Mouse (Mus musculus): ENCODE measurements at regions not wholly inside any gene's neighbourhood (a gene's known extent, or its start where the extent isn't known, plus 50 kb on each side); places are given as distances from the start of the nearest gene placed in this dataset.

DNA sequence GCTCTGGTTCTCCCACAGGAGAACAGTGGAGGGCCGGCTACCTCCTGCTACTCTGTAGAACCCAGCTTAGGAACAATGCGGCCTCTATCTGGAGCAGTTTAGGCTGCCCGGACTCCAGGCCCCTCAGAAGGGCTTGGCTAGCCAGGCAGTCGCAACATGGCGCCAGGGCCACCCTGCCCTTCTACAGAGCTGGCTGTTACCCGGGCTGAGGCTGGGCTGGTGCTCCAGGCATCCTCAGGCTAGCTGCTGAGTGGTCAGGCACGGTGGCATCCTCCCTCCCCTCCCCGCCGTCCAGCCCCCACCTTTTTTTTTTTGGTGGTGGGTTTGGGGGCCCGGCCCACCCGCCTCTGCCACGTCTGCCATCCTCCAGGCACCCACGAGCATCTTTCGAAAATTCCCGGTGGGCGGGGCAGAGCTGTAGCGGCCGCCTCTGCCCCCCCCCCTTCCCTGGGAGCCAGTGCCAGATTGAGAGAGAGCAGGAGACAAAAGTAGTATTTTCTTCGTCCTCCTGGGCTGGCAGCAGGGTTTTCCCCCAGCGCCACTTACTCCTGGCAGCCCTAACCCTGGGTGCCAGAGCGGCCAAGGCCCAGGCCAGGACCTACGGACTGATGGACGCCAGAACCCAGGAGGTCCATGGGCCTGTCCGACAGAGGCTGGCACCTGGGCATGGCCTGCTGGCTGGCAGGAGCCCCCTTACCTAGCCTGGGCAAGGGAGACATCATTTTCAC lies 55.6 kb upstream of the Ppara start:
- H3K9me3 ChIP-seq (replicated peaks; ENCODE audit: control insufficient read depth, low read length) = no peaks in the 10 kb centered on the region
- H3K4me2 ChIP-seq (ENCODE audit: low read depth, low read length) = no peak overlapping the region
- DNase-seq (ENCODE audit: low spot score) (no peak), ATAC-seq (replicated peaks; ENCODE audit: insufficient number of reproducible peaks, low FRiP score, low TSS enrichment, low read depth) (no peak)
- no peaks in the 10 kb centered on the region for H3K4me1 ChIP-seq (ENCODE audit: control insufficient read depth, insufficient read depth, low read length)
- 86% methylated on average over 21 of the region's 24 CpGs for WGBS
- H3K27me3 ChIP-seq (ENCODE audit: control insufficient read depth, insufficient read depth, low read length) = peaks cover 20% of the 10 kb centered on the region
- H3K27ac ChIP-seq (replicated peaks; ENCODE audit: low read depth, low read length) = no peak overlapping the region
- no peak overlapping the region for H3K4me3 ChIP-seq (ENCODE audit: low read depth, low read length)
- no peak overlapping the region for H3K9ac ChIP-seq (replicated peaks; ENCODE audit: low read length)
- no peaks in the 10 kb centered on the region for H3K36me3 ChIP-seq (replicated peaks; ENCODE audit: control insufficient read depth, insufficient read depth, low read depth, low read length)

DNA sequence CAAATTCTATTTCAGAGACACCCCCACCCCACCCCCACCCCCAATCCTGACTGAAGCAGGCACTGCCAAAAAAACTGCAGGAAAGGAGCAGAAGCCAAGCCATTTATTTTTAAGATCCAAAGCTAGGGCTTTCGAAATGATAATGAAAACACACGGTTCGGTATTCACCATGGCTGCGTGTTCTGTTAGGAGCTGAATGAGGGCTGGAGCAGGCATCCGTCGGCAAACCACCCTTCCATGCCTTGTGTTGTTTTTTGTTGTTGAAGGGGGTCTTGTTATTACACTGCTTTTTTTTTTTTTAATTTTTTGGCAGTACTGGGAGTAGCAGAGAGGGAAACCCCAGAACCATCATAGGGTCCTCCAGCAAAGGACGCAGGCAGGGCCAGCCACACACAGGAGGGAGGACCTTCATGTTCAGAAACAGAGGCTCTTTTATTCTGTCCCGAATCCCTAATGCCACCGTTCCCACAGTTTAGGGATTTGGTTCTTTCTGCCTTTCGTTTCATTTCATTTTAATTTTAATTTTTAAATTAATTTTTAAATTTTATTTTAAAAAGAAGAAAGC lies 54.8 kb upstream of the Ppara start:
- Histone ChIP-seq H3K9ac (replicated peaks; ENCODE audit: low read length) (no peak overlapping the region), H3K27ac (replicated peaks; ENCODE audit: low read depth, low read length) (no peak overlapping the region), H3K27me3 (ENCODE audit: control insufficient read depth, insufficient read depth, low read length) (peaks cover 15% of the 10 kb centered on the region), H3K4me1 (ENCODE audit: control insufficient read depth, insufficient read depth, low read length) (no peaks in the 10 kb centered on the region), H3K36me3 (replicated peaks; ENCODE audit: control insufficient read depth, insufficient read depth, low read depth, low read length) (no peaks in the 10 kb centered on the region), H3K4me3 (ENCODE audit: low read depth, low read length) (no peak overlapping the region), H3K9me3 (replicated peaks; ENCODE audit: control insufficient read depth, low read length) (no peaks in the 10 kb centered on the region), H3K4me2 (ENCODE audit: low read depth, low read length) (no peak overlapping the region)
- 71% methylated on average over 10 of the region's 10 CpGs for WGBS
- no peak for ATAC-seq (replicated peaks; ENCODE audit: insufficient number of reproducible peaks, low FRiP score, low TSS enrichment, low read depth)
- no peak for DNase-seq (ENCODE audit: low spot score)

DNA sequence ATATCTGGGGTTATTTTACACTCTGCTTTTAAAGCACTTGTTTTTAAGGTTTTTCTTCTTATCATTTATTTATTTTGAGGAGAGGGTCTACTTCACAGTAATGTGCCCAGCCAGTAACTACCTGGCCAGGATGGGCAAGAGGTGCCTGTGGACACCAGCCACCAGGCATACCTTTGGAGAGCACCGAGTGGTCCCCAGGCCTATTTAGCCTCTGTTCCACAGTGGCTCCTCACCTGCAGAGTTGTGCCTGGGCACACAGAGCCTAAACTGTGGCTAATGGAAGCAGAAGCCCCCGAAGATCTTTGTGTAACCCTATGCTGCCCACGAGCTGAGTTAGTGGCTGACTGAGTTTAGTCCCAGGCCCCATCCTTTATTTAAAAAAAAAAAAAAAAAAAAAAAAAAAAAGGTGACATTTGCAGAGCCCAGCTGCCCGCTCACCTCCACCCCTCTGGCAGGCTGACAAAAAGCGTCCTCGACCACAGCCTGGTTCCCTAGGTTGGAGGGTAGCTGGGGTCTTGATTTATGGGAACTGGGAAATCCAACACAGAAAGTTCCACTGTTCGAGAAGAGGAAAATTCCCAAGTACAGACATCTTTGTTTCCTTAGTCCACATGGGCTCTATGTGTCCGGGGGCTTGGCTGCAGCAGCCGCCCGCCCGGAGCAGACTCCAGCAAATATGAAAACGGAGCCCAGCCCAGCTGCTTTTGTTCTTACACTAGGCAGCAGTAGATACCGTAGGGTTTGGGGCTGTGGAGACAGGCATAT lies 54.1 kb upstream of the Ppara start:
- no peak for DNase-seq (ENCODE audit: low spot score)

DNA sequence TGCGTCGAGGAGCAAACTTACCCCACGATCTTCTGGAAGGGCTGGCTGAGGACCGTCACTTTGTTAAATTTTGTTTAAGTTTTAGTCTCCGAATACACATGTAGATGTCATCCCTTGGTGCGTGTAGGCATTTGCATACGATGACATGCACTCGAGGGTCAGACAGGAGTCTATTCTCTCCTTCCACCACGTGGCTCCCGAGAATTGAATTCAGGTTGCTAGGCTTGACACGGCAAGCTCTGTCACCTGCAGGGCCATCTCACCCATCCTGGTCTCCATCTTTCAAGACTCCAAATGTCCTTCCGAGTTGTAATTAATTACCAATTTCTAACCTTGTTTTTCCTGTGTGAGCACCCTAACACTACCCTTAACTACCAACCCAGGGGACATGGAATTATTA lies 52.7 kb upstream of the Ppara start:
- H3K27me3 ChIP-seq (ENCODE audit: control insufficient read depth, insufficient read depth, low read length) = peaks cover 2% of the 10 kb centered on the region; the same call in 1 of the 2 replicates
- no peak overlapping the region for H3K4me2 ChIP-seq (ENCODE audit: low read depth, low read length)
- no peak overlapping the region for H3K27ac ChIP-seq (replicated peaks; ENCODE audit: low read depth, low read length)
- H3K4me3 ChIP-seq (ENCODE audit: low read depth, low read length) = no peak overlapping the region
- DNase-seq (ENCODE audit: low spot score) = no peak
- no peak for ATAC-seq (replicated peaks; ENCODE audit: insufficient number of reproducible peaks, low FRiP score, low TSS enrichment, low read depth)
- H3K36me3 ChIP-seq (replicated peaks; ENCODE audit: control insufficient read depth, insufficient read depth, low read depth, low read length) = no peaks in the 10 kb centered on the region
- 88% methylated on average over 12 of the region's 12 CpGs for WGBS
- H3K9ac ChIP-seq (replicated peaks; ENCODE audit: low read length) = no peak overlapping the region
- H3K4me1 ChIP-seq (ENCODE audit: control insufficient read depth, insufficient read depth, low read length) = peaks cover 4% of the 10 kb centered on the region; the same call in 1 of the 2 replicates
- H3K9me3 ChIP-seq (replicated peaks; ENCODE audit: control insufficient read depth, low read length) = no peaks in the 10 kb centered on the region

More for the DNA sequence above, 54.1 kb upstream of the Ppara start:
- peaks cover 10% of the 10 kb centered on the region; the same call in 1 of the 2 replicates for H3K27me3 ChIP-seq (ENCODE audit: control insufficient read depth, insufficient read depth, low read length)
- 64% methylated on average over 13 of the region's 13 CpGs for WGBS
- H3K9ac ChIP-seq (replicated peaks; ENCODE audit: low read length) = no peak overlapping the region
- H3K36me3 ChIP-seq (replicated peaks; ENCODE audit: control insufficient read depth, insufficient read depth, low read depth, low read length) = no peaks in the 10 kb centered on the region
- H3K27ac ChIP-seq (replicated peaks; ENCODE audit: low read depth, low read length) = no peak overlapping the region
- H3K4me3 ChIP-seq (ENCODE audit: low read depth, low read length) = no peak overlapping the region
- no peak for ATAC-seq (replicated peaks; ENCODE audit: insufficient number of reproducible peaks, low FRiP score, low TSS enrichment, low read depth)
- H3K4me1 ChIP-seq (ENCODE audit: control insufficient read depth, insufficient read depth, low read length) = no peaks in the 10 kb centered on the region
- H3K9me3 ChIP-seq (replicated peaks; ENCODE audit: control insufficient read depth, low read length) = no peaks in the 10 kb centered on the region
- H3K4me2 ChIP-seq (ENCODE audit: low read depth, low read length) = no peak overlapping the region

DNA sequence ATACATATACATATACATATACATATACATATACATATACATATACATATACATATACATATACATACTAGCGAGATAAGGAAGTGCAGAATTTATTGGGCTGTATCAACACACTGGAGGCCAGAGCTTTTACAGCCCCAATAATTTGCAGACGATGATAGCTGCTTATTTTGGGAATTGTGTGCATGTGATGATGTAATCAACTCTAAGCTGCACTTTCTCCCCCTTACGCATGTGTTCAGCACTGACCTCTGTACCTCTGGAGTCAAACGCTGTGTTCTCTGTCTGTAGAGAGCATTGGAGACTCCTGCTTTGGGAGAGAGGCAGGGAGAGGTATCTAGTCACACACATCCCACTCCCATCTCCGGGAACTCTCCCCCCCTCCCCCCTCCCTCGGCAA lies 52.0 kb upstream of the Ppara start:
- Histone ChIP-seq H3K27me3 (ENCODE audit: control insufficient read depth, insufficient read depth, low read length) (no peaks in the 10 kb centered on the region; the same call in 1 of the 2 replicates), H3K4me1 (ENCODE audit: control insufficient read depth, insufficient read depth, low read length) (peaks cover 6% of the 10 kb centered on the region; the same call in 1 of the 2 replicates), H3K9ac (replicated peaks; ENCODE audit: low read length) (no peak overlapping the region), H3K4me3 (ENCODE audit: low read depth, low read length) (no peak overlapping the region), H3K36me3 (replicated peaks; ENCODE audit: control insufficient read depth, insufficient read depth, low read depth, low read length) (no peaks in the 10 kb centered on the region), H3K9me3 (replicated peaks; ENCODE audit: control insufficient read depth, low read length) (no peaks in the 10 kb centered on the region), H3K27ac (replicated peaks; ENCODE audit: low read depth, low read length) (no peak overlapping the region), H3K4me2 (ENCODE audit: low read depth, low read length) (no peak overlapping the region)
- DNase-seq (ENCODE audit: low spot score) (no peak), ATAC-seq (replicated peaks; ENCODE audit: insufficient number of reproducible peaks, low FRiP score, low TSS enrichment, low read depth) (no peak)
- 79% methylated on average over 6 of the region's 6 CpGs for WGBS

DNA sequence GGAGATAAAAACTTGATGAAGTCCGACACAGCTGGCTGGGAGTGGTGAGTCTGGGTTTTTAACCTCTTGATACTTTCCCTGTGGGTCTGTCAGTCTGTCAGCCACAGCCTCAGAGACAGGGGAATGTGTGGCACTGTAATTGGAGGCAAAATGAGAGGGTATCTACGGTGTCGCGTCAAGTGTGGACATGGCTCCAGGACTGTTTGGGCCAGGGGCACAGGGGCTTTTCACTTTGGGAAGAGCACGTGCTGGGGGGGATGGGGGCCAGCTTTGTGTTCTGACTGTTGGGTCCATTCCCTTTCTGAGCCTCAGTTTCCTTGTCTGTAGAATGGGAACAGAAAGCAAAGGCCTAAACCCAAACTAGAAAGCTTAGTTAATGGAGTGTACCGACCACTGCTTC lies 51.5 kb upstream of the Ppara start:
- peaks cover 6% of the 10 kb centered on the region; the same call in 1 of the 2 replicates for H3K4me1 ChIP-seq (ENCODE audit: control insufficient read depth, insufficient read depth, low read length)
- no peak overlapping the region for H3K27ac ChIP-seq (replicated peaks; ENCODE audit: low read depth, low read length)
- H3K4me3 ChIP-seq (ENCODE audit: low read depth, low read length) = no peak overlapping the region
- WGBS = 84% methylated on average over 6 of the region's 6 CpGs
- H3K9ac ChIP-seq (replicated peaks; ENCODE audit: low read length) = no peak overlapping the region
- H3K27me3 ChIP-seq (ENCODE audit: control insufficient read depth, insufficient read depth, low read length) = no peaks in the 10 kb centered on the region; the same call in 1 of the 2 replicates
- H3K4me2 ChIP-seq (ENCODE audit: low read depth, low read length) = no peak overlapping the region
- no peaks in the 10 kb centered on the region for H3K36me3 ChIP-seq (replicated peaks; ENCODE audit: control insufficient read depth, insufficient read depth, low read depth, low read length)
- no peaks in the 10 kb centered on the region for H3K9me3 ChIP-seq (replicated peaks; ENCODE audit: control insufficient read depth, low read length)
- ATAC-seq (replicated peaks; ENCODE audit: insufficient number of reproducible peaks, low FRiP score, low TSS enrichment, low read depth) (no peak), DNase-seq (ENCODE audit: low spot score) (no peak)

DNA sequence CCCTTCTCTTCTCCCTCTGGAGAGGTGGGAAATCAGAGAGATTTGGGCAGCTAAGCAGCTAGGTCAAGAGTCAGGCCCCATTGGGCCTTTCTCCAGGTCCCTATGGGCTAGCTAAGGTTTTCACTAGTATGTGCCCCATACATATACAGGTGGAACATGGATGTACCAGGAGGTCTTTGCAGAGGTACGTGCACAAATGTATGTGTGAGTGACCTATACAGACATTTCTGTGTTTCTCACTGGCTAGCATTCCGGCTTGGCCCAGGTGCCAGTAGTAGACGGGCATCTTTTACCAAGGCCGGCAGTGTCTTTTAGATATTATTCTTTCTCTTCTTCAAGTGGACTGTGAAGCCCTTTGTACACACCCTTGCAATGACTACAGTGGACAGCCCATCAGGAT lies 51.1 kb upstream of the Ppara start:
- no peaks in the 10 kb centered on the region for H3K36me3 ChIP-seq (replicated peaks; ENCODE audit: control insufficient read depth, insufficient read depth, low read depth, low read length)
- H3K4me2 ChIP-seq (ENCODE audit: low read depth, low read length) = no peak overlapping the region
- DNase-seq (ENCODE audit: low spot score) = no peak
- ATAC-seq (replicated peaks; ENCODE audit: insufficient number of reproducible peaks, low FRiP score, low TSS enrichment, low read depth) = no peak
- H3K4me1 ChIP-seq (ENCODE audit: control insufficient read depth, insufficient read depth, low read length) = peaks cover 7% of the 10 kb centered on the region; the same call in 1 of the 2 replicates
- H3K4me3 ChIP-seq (ENCODE audit: low read depth, low read length) = no peak overlapping the region
- H3K9me3 ChIP-seq (replicated peaks; ENCODE audit: control insufficient read depth, low read length) = no peaks in the 10 kb centered on the region
- H3K27ac ChIP-seq (replicated peaks; ENCODE audit: low read depth, low read length) = no peak overlapping the region
- 93% methylated on average over 4 of the region's 4 CpGs for WGBS
- H3K27me3 ChIP-seq (ENCODE audit: control insufficient read depth, insufficient read depth, low read length) = no peaks in the 10 kb centered on the region; the same call in 1 of the 2 replicates
- no peak overlapping the region for H3K9ac ChIP-seq (replicated peaks; ENCODE audit: low read length)
